Mouse (Mus musculus): Measurements from ENCODE around the gene Gabbr2. TPM values are rescaled to one million over a fixed set of nuclear protein-coding genes. Genes with fewer than 3 reads are reported as not detected.

Gabbr2 gene
- polyA plus RNA-seq, 1 experiment from 2014 or later, result 0.04 TPM

GRCm38 (mm10) chr4:46931706-46932397 lies 59.8 kb downstream of the Gabbr2 start:
- DNase-seq (ENCODE audit: low spot score), result no peak
- no peak overlapping the region for H3K27ac ChIP-seq (replicated peaks)

GRCm38 (mm10) chr4:46928112-46928511 lies 63.6 kb downstream of the Gabbr2 start:
- Histone ChIP-seq H3K27me3 (ENCODE audit: control insufficient read depth, insufficient read depth, low read length) (no peaks in the 10 kb centered on the region), H3K4me3 (ENCODE audit: low read depth, low read length) (no peak overlapping the region), H3K36me3 (ENCODE audit: control insufficient read depth, insufficient read depth, low read length) (no peaks in the 10 kb centered on the region), H3K9ac (ENCODE audit: low read length) (no peak overlapping the region), H3K4me2 (replicated peaks; ENCODE audit: low read depth) (no peak overlapping the region), H3K27ac (replicated peaks) (no peak overlapping the region), H3K9me3 (ENCODE audit: control insufficient read depth, low read length) (no peaks in the 10 kb centered on the region), H3K4me1 (replicated peaks; ENCODE audit: control insufficient read depth, insufficient read depth) (no peaks in the 10 kb centered on the region)
- DNase-seq (ENCODE audit: low spot score) (no peak), ATAC-seq (ENCODE audit: low FRiP score, low TSS enrichment) (no peak)
- TF ChIP-seq CTCF (IDR thresholded peaks at IDR 0.05; ENCODE audit: low read depth) (no peak), EP300 (optimal IDR thresholded peaks at IDR 0.05) (no peak)
- 69% methylated on average over 3 of the region's 3 CpGs for WGBS

More at GRCm38 (mm10) chr4:46931706-46932397, 59.8 kb downstream of the Gabbr2 start:
- Histone ChIP-seq H3K36me3 (ENCODE audit: control insufficient read depth, insufficient read depth, low read length) (no peaks in the 10 kb centered on the region), H3K9me3 (ENCODE audit: control insufficient read depth, low read length) (no peaks in the 10 kb centered on the region), H3K4me1 (replicated peaks; ENCODE audit: control insufficient read depth, insufficient read depth) (no peaks in the 10 kb centered on the region), H3K4me2 (replicated peaks; ENCODE audit: low read depth) (no peak overlapping the region), H3K9ac (ENCODE audit: low read length) (no peak overlapping the region), H3K27me3 (ENCODE audit: control insufficient read depth, insufficient read depth, low read length) (no peaks in the 10 kb centered on the region), H3K4me3 (ENCODE audit: low read depth, low read length) (no peak overlapping the region)
- TF ChIP-seq EP300 (optimal IDR thresholded peaks at IDR 0.05) (no peak), CTCF (IDR thresholded peaks at IDR 0.05; ENCODE audit: low read depth) (no peak)
- 69% methylated on average over 9 of the region's 9 CpGs for WGBS
- ATAC-seq (ENCODE audit: low FRiP score, low TSS enrichment), result no peak

GRCm38 (mm10) chr4:46919144-46919543 lies 72.5 kb downstream of the Gabbr2 start:
- Histone ChIP-seq H3K4me1 (replicated peaks; ENCODE audit: control insufficient read depth, insufficient read depth) (no peaks in the 10 kb centered on the region), H3K9me3 (ENCODE audit: control insufficient read depth, low read length) (no peaks in the 10 kb centered on the region), H3K9ac (ENCODE audit: low read length) (no peak overlapping the region), H3K4me2 (replicated peaks; ENCODE audit: low read depth) (no peak overlapping the region), H3K36me3 (ENCODE audit: control insufficient read depth, insufficient read depth, low read length) (no peaks in the 10 kb centered on the region), H3K4me3 (ENCODE audit: low read depth, low read length) (no peak overlapping the region), H3K27ac (replicated peaks) (no peak overlapping the region), H3K27me3 (ENCODE audit: control insufficient read depth, insufficient read depth, low read length) (no peaks in the 10 kb centered on the region)
- peak; percentile 46 for TF ChIP-seq CTCF (IDR thresholded peaks at IDR 0.05; ENCODE audit: low read depth)
- no peak for TF ChIP-seq EP300 (optimal IDR thresholded peaks at IDR 0.05)
- DNase-seq (ENCODE audit: low spot score) (no peak), ATAC-seq (ENCODE audit: low FRiP score, low TSS enrichment) (no peak)
- WGBS, result 48% methylated on average over 8 of the region's 8 CpGs

GRCm38 (mm10) chr4:46916786-46917185 lies 74.9 kb downstream of the Gabbr2 start:
- ATAC-seq (ENCODE audit: low FRiP score, low TSS enrichment), result no peak
- no peak overlapping the region for H3K4me3 ChIP-seq (ENCODE audit: low read depth, low read length)
- 72% methylated on average over 6 of the region's 6 CpGs for WGBS
- no peaks in the 10 kb centered on the region for H3K27me3 ChIP-seq (ENCODE audit: control insufficient read depth, insufficient read depth, low read length)
- no peaks in the 10 kb centered on the region for H3K4me1 ChIP-seq (replicated peaks; ENCODE audit: control insufficient read depth, insufficient read depth)
- no peak overlapping the region for H3K9ac ChIP-seq (ENCODE audit: low read length)
- no peak for DNase-seq (ENCODE audit: low spot score)
- H3K9me3 ChIP-seq (ENCODE audit: control insufficient read depth, low read length), result no peaks in the 10 kb centered on the region
- no peak for TF ChIP-seq CTCF (IDR thresholded peaks at IDR 0.05; ENCODE audit: low read depth)
- TF ChIP-seq EP300 (optimal IDR thresholded peaks at IDR 0.05), result no peak
- no peak overlapping the region for H3K4me2 ChIP-seq (replicated peaks; ENCODE audit: low read depth)
- no peaks in the 10 kb centered on the region for H3K36me3 ChIP-seq (ENCODE audit: control insufficient read depth, insufficient read depth, low read length)
- no peak overlapping the region for H3K27ac ChIP-seq (replicated peaks)

GRCm38 (mm10) chr4:46915934-46916333 lies 75.7 kb downstream of the Gabbr2 start:
- Histone ChIP-seq H3K27ac (replicated peaks) (no peak overlapping the region), H3K9me3 (ENCODE audit: control insufficient read depth, low read length) (no peaks in the 10 kb centered on the region), H3K4me3 (ENCODE audit: low read depth, low read length) (no peak overlapping the region), H3K36me3 (ENCODE audit: control insufficient read depth, insufficient read depth, low read length) (no peaks in the 10 kb centered on the region), H3K27me3 (ENCODE audit: control insufficient read depth, insufficient read depth, low read length) (no peaks in the 10 kb centered on the region), H3K4me2 (replicated peaks; ENCODE audit: low read depth) (no peak overlapping the region), H3K4me1 (replicated peaks; ENCODE audit: control insufficient read depth, insufficient read depth) (no peaks in the 10 kb centered on the region), H3K9ac (ENCODE audit: low read length) (no peak overlapping the region)
- 77% methylated on average over 12 of the region's 12 CpGs for WGBS
- DNase-seq (ENCODE audit: low spot score) (no peak), ATAC-seq (ENCODE audit: low FRiP score, low TSS enrichment) (no peak)
- TF ChIP-seq CTCF (IDR thresholded peaks at IDR 0.05; ENCODE audit: low read depth) (no peak), EP300 (optimal IDR thresholded peaks at IDR 0.05) (no peak)

GRCm38 (mm10) chr4:46915476-46915875 lies 76.2 kb downstream of the Gabbr2 start:
- H3K4me1 ChIP-seq (replicated peaks; ENCODE audit: control insufficient read depth, insufficient read depth), result no peaks in the 10 kb centered on the region
- WGBS, result 89% methylated on average over 14 of the region's 14 CpGs
- no peak overlapping the region for H3K9ac ChIP-seq (ENCODE audit: low read length)
- no peak for TF ChIP-seq CTCF (IDR thresholded peaks at IDR 0.05; ENCODE audit: low read depth)
- no peak for TF ChIP-seq EP300 (optimal IDR thresholded peaks at IDR 0.05)
- H3K9me3 ChIP-seq (ENCODE audit: control insufficient read depth, low read length), result no peaks in the 10 kb centered on the region
- ATAC-seq (ENCODE audit: low FRiP score, low TSS enrichment), result no peak
- no peak overlapping the region for H3K27ac ChIP-seq (replicated peaks)
- no peaks in the 10 kb centered on the region for H3K36me3 ChIP-seq (ENCODE audit: control insufficient read depth, insufficient read depth, low read length)
- DNase-seq (ENCODE audit: low spot score), result no peak
- no peak overlapping the region for H3K4me3 ChIP-seq (ENCODE audit: low read depth, low read length)
- no peaks in the 10 kb centered on the region for H3K27me3 ChIP-seq (ENCODE audit: control insufficient read depth, insufficient read depth, low read length)
- H3K4me2 ChIP-seq (replicated peaks; ENCODE audit: low read depth), result no peak overlapping the region

Data from stomach, postnatal 0 days (tissue).